Mouse (Mus musculus) stomach, postnatal 0 days (tissue): ENCODE measurements at regions not wholly inside any gene's neighbourhood (a gene's known extent, or its start where the extent isn't known, plus 50 kb on each side); places are given as distances from the start of the nearest gene placed in this dataset.

ENCODE experiments used
- CTCF ChIP-seq: IDR thresholded peaks from 2 replicates; pipeline ENCODE4 v1.5.1; 2016; ENCODE audit warnings: antibody characterized with exemption, low read depth, mild to moderate bottlenecking, moderate library complexity
- EP300 ChIP-seq: optimal IDR thresholded peaks from 2 replicates; pipeline ENCODE3; 2016; ENCODE audit warnings: antibody characterized with exemption

- TF ChIP-seq CTCF (no peak), EP300 (no peak)
Observed at GRCm38 (mm10) chr17:79199814-79200491, 148.2 kb downstream of the Qpct start.
